Mouse (Mus musculus): ENCODE results near the gene Gsdma.
"Not testable (repeated sequence)": the region's sequence is repeated elsewhere in the genome, so short reads cannot be mapped to it uniquely, and the experiment has no call there.

Gsdma gene

GRCm38 (mm10) chr11:98664091-98664490 is at the start of gene Gsdma:
Gene Gsdma (plus strand): TSS chr11:98664351.
- no peak for DNase-seq (ENCODE audit: low spot score)

GRCm38 (mm10) chr11:98620791-98621190 is 43.4 kb upstream of the Gsdma start:
- DNase-seq (ENCODE audit: low spot score): no peak

- DNase-seq (ENCODE audit: low spot score): not testable (repeated sequence)
Observed at GRCm38 (mm10) chr11:98623981-98624380, 40.2 kb upstream of the Gsdma start.

GRCm38 (mm10) chr11:98624381-98624780 is 39.8 kb upstream of the Gsdma start:
- not testable (repeated sequence) for DNase-seq (ENCODE audit: low spot score)

GRCm38 (mm10) chr11:98625611-98626410 is 38.3 kb upstream of the Gsdma start, which contains the start of the genes Gm12355 and Gsdma3:
Gene Gm12355 (minus strand): TSS chr11:98625661.
Gene Gsdma3 (plus strand): TSS chr11:98626360.
- DNase-seq (ENCODE audit: low spot score): no peak

GRCm38 (mm10) chr11:98628706-98629105 is 35.4 kb upstream of the Gsdma start:
- DNase-seq (ENCODE audit: low spot score): no peak

- DNase-seq (ENCODE audit: low spot score): no peak
Observed at GRCm38 (mm10) chr11:98630646-98631045, 33.5 kb upstream of the Gsdma start.

GRCm38 (mm10) chr11:98635312-98635970 is 28.7 kb upstream of the Gsdma start:
- DNase-seq (ENCODE audit: low spot score): not testable (repeated sequence)

GRCm38 (mm10) chr11:98637501-98637900 is 26.6 kb upstream of the Gsdma start:
- no peak for DNase-seq (ENCODE audit: low spot score)

GRCm38 (mm10) chr11:98640091-98640490 is 24.1 kb upstream of the Gsdma start:
- DNase-seq (ENCODE audit: low spot score): no peak

GRCm38 (mm10) chr11:98644757-98645156 is 19.4 kb upstream of the Gsdma start:
- no peak for DNase-seq (ENCODE audit: low spot score)

GRCm38 (mm10) chr11:98645946-98646345 is 18.2 kb upstream of the Gsdma start:
- DNase-seq (ENCODE audit: low spot score): no peak

- no peak for DNase-seq (ENCODE audit: low spot score)
Observed at GRCm38 (mm10) chr11:98646459-98646858, 17.7 kb upstream of the Gsdma start, which contains the start of gene Gsdma2. Gene Gsdma2 (plus strand): TSS chr11:98646759.

GRCm38 (mm10) chr11:98655076-98655475 is 9.1 kb upstream of the Gsdma start:
- peak; percentile 13 for DNase-seq (ENCODE audit: low spot score)

- DNase-seq (ENCODE audit: low spot score): no peak
Observed at GRCm38 (mm10) chr11:98660517-98660916, 3.6 kb upstream of the Gsdma start.

GRCm38 (mm10) chr11:98668984-98669383 is 4.8 kb downstream of the Gsdma start:
- no peak for DNase-seq (ENCODE audit: low spot score)

GRCm38 (mm10) chr11:98671284-98671815 is 7.2 kb downstream of the Gsdma start:
- no peak for DNase-seq (ENCODE audit: low spot score)

- DNase-seq (ENCODE audit: low spot score): no peak
Observed at GRCm38 (mm10) chr11:98671857-98672256, 7.7 kb downstream of the Gsdma start.

GRCm38 (mm10) chr11:98672482-98672881 is 8.3 kb downstream of the Gsdma start:
- DNase-seq (ENCODE audit: low spot score): no peak

- DNase-seq (ENCODE audit: low spot score): peak; percentile 34
Observed at GRCm38 (mm10) chr11:98673136-98673535, 9.0 kb downstream of the Gsdma start.

GRCm38 (mm10) chr11:98675829-98676363 is 11.7 kb downstream of the Gsdma start:
- no peak for DNase-seq (ENCODE audit: low spot score)

- DNase-seq (ENCODE audit: low spot score): no peak
Observed at GRCm38 (mm10) chr11:98680023-98680422, 15.9 kb downstream of the Gsdma start.

GRCm38 (mm10) chr11:98680595-98680994 is 16.4 kb downstream of the Gsdma start:
- DNase-seq (ENCODE audit: low spot score): not testable (repeated sequence)

Data from ovary, adult 18-20 months (tissue).